8 mouse cellular contexts compared by ENCODE assay signal in the genomic region with DNA sequence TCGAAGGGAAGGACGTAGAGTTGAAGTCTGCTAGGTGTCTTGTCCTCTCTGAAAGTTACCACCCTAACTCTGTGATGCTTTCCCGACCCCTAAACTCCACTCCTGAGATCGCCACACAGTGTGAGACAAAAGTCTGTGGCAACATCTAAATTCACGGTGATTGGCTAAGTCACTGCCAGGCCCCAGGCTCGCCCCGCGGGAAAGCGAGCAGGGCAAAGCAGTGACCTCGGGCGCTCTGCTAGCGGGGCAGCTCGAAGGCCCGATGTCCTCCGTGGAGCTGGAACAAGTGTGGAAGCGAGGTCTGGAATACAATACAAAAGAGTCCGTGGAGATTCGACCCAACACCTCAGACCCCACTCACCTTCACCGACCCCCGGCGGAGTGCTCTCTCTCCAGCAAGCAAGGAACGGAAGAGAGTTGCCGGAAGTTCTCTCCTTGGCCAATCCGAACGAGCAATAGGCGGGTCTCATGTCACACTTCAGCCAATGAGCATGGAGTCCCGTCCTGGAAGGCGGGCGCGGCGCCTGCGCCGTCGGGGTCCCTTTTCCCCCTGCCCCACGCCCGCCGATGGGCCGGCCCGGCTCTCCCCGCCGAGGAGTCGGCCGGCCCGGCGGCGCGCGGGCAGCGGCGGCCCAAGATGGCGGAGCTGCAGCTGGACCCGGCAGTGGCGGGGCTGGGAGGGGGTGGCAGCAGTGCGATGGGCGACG. TPM values are rescaled to one million over a fixed set of nuclear protein-coding genes. Genes with fewer than 3 reads are reported as not detected.
DNase-seq lines count a peak whose midpoint lies in the region; ATAC-seq and TF ChIP-seq lines count a peak whose summit lies in the region.

A gene (minus strand): TSS at position 432 of the 707 bp plus-strand sequence.
A gene (plus strand): TSS at position 598 of the 707 bp plus-strand sequence.

- DNase-seq in WW6 (ENCODE audit: low read depth, low spot score), result peak; percentile 96
- DNase-seq in cerebellum, postnatal 4 days (ENCODE audit: low spot score in 2 of 2), result peak; percentile 86 to 95
- peak; percentile 98 for DNase-seq in gastrocnemius, adult 2 months
- peak; percentile 99 for DNase-seq in hindbrain, postnatal 0 days (ENCODE audit: low spot score)
- DNase-seq in left cerebral cortex, adult 2 months (ENCODE audit: extremely low spot score in 1 of 2, low spot score in 2 of 2), result peak; percentile 93 to 94
- DNase-seq in right cerebral cortex, adult 2 months (ENCODE audit: low spot score in 2 of 2), result peak; percentile 91 to 94
- peak; percentile 93 for DNase-seq in urinary bladder, postnatal 14 days (ENCODE audit: low spot score)

- ATAC-seq in hindbrain, postnatal 0 days, result peak; percentile 98
- peak; percentile 98 for ATAC-seq in megakaryocyte, adult 5-6 weeks (ENCODE audit: poor library complexity, severe bottlenecking)

- WGBS in hindbrain, postnatal 0 days, result under 1% methylated on average over 54 of the region's 56 CpGs

- peak within 1 kb of the TSS; percentile 84 for H3K4me2 ChIP-seq in hindbrain, postnatal 0 days (ENCODE audit: low read depth, low read length)

- H3K4me1 ChIP-seq in hindbrain, postnatal 0 days (ENCODE audit: insufficient read depth, low read length), result peaks cover 16% of the 10 kb centered on the region

- H3K9ac ChIP-seq in hindbrain, postnatal 0 days (replicated peaks; ENCODE audit: low read length), result peak within 1 kb of the TSS; percentile 96

- TF ChIP-seq CTCF in gastrocnemius, adult 2 months (IDR thresholded peaks at IDR 0.05), result no peak
- TF ChIP-seq CTCF in hindbrain, postnatal 0 days (IDR thresholded peaks at IDR 0.05; ENCODE audit: low read depth), result no peak
- no peak for TF ChIP-seq CTCF in left cerebral cortex, adult 2 months (IDR thresholded peaks at IDR 0.05)

- H3K27me3 ChIP-seq in hindbrain, postnatal 0 days (ENCODE audit: insufficient read depth, low read length), result no peaks in the 10 kb centered on the region

- H3K27ac ChIP-seq in gastrocnemius, adult 2 months, result peak within 1 kb of the TSS; percentile 99
- H3K27ac ChIP-seq in hindbrain, postnatal 0 days, result peak within 1 kb of the TSS; percentile 90
- peak within 1 kb of the TSS; percentile 93 for H3K27ac ChIP-seq in left cerebral cortex, adult 2 months

- peaks cover 20% of the 10 kb centered on the region for H3K36me3 ChIP-seq in hindbrain, postnatal 0 days (ENCODE audit: insufficient read depth, low read length)

- H3K4me3 ChIP-seq in gastrocnemius, adult 2 months, result peak within 1 kb of the TSS; percentile 97
- peak within 1 kb of the TSS; percentile 93 for H3K4me3 ChIP-seq in hindbrain, postnatal 0 days (ENCODE audit: low read length)
- H3K4me3 ChIP-seq in left cerebral cortex, adult 2 months, result peak within 1 kb of the TSS; percentile 94

- intact Hi-C loops in gastrocnemius, adult 2 months (cut with DNase I), result loop anchor here (10.0 kb wide), 1 partner anchor 185 kb away; a partner anchor contains a TSS
- intact Hi-C loops in left cerebral cortex, adult 2 months (cut with DNase I), result loop anchor here (2.0 kb wide), 1 partner anchor 55 kb away; a partner anchor contains a TSS

- H3K9me3 ChIP-seq in hindbrain, postnatal 0 days (ENCODE audit: low read length), result no peaks in the 10 kb centered on the region

RNA-seq across cellular contexts. Expression of the first gene that starts in this region (rescaled TPM):
- 100 to 1,000 TPM; 680 to 956 TPM for total RNA-seq in gastrocnemius, adult 2 months (2021)
- total RNA-seq in hindbrain, postnatal 0 days (2014; rRNA removed), result 203 and 240 TPM in 2 replicates
- polyA plus RNA-seq in hindbrain, postnatal 0 days (2015; fragmentation: Nextera tagmentation; extraction: Ambion mirVana), result 1,097 and 1,122 TPM in 2 replicates
- total RNA-seq in left cerebral cortex, adult 2 months (2021), result 100 to 1,000 TPM; 436 to 465 TPM
- 740 and 790 TPM in 2 replicates for total RNA-seq in megakaryocyte, adult 5-6 weeks (2015)
- 901 and 1,038 TPM in 2 replicates for total RNA-seq in megakaryocyte, adult 5-6 weeks (2017)

RNA-seq across cellular contexts. Expression of the second gene that starts in this region (rescaled TPM):
- total RNA-seq in gastrocnemius, adult 2 months (2021), result 10 to 100 TPM; 14.8 to 22.3 TPM
- 19.0 and 21.0 TPM in 2 replicates for total RNA-seq in hindbrain, postnatal 0 days (2014; rRNA removed)
- polyA plus RNA-seq in hindbrain, postnatal 0 days (2015; fragmentation: Nextera tagmentation; extraction: Ambion mirVana), result 22.1 and 24.5 TPM in 2 replicates
- 10 to 100 TPM; 72.4 to 76.2 TPM for total RNA-seq in left cerebral cortex, adult 2 months (2021)
- 19.6 and 21.2 TPM in 2 replicates for total RNA-seq in megakaryocyte, adult 5-6 weeks (2015)
- total RNA-seq in megakaryocyte, adult 5-6 weeks (2017), result 14.5 and 16.8 TPM in 2 replicates

Comparison
In these comparisons a context has a peak if more than half of its experiments do, and no peak if none do; other contexts are left out.
1. Peak in every context shown above with its lines: DNase-seq, ATAC-seq, H3K4me3 ChIP-seq and H3K27ac ChIP-seq.